Mouse (Mus musculus) pancreas, adult 10 weeks (tissue): ENCODE results near the gene Creg2. TPM values are rescaled to one million over a fixed set of nuclear protein-coding genes. Genes with fewer than 3 reads are reported as not detected.

Experiments
- polyA plus RNA-seq: library from polyadenylated mRNA; stranded (reverse); fragments of 350-450 nt; fragmentation: Illumina TruSeq; extraction: RNeasy Lipid Tissue Mini Kit (QIAGEN cat#74804); gene quantifications from one replicate; pipeline ENCODE4 v1.2.3, GENCODE M21; 2015; ENCODE audit warnings: low read depth, low replicate concordance; ENCODE audit not compliant: insufficient read depth

Creg2 gene
- polyA plus RNA-seq, result not detected

GRCm38 (mm10) chr1:39651241-39651548, at the start of gene Creg2:
Creg2 (minus strand) TSS chr1:39651474.

GRCm38 (mm10) chr1:39577253-39577705, 74.0 kb downstream of the Creg2 start, which contains the start of gene Rnf149:
Rnf149 (minus strand) TSS chr1:39577405.

Other genes starting within 250 kb of the Creg2 start
- 18.0 TPM for gene Tbc1d8, start 172.7 kb downstream of the Creg2 start, polyA plus RNA-seq
- gene Cnot11, start 116.5 kb downstream of the Creg2 start, polyA plus RNA-seq, result 4.3 TPM
- 3.3 TPM for gene Rnf149, start 74.1 kb downstream of the Creg2 start, polyA plus RNA-seq
- not detected for gene Rfx8, start 69.5 kb upstream of the Creg2 start, polyA plus RNA-seq
- not detected for gene Gm3646, start 153.9 kb upstream of the Creg2 start, polyA plus RNA-seq
- gene Map4k4, start 249.4 kb upstream of the Creg2 start, polyA plus RNA-seq, result 21.6 TPM